Mouse (Mus musculus): Measurements from ENCODE around the gene Rtp1. TPM values are rescaled to one million over a fixed set of nuclear protein-coding genes. Genes with fewer than 3 reads are reported as not detected.

Rtp1 gene
- polyA plus RNA-seq, 1 experiment from 2014 or later, result not detected

GRCm38 (mm10) chr16:23423825-23424224 lies 5.1 kb upstream of the Rtp1 start:
- H3K27ac ChIP-seq, result no peak overlapping the region
- H3K27me3 ChIP-seq (ENCODE audit: low read depth, poor library complexity, severe bottlenecking), result no peaks in the 10 kb centered on the region
- no peak for DNase-seq (ENCODE audit: low spot score)
- no peaks in the 10 kb centered on the region for H3K4me1 ChIP-seq
- no peak overlapping the region for H3K4me3 ChIP-seq
- 77% methylated on average over 5 of the region's 5 CpGs for WGBS
- no peaks in the 10 kb centered on the region for H3K9me3 ChIP-seq (replicated peaks)
- H3K36me3 ChIP-seq, result no peaks in the 10 kb centered on the region

GRCm38 (mm10) chr16:23427701-23428100 lies 1.2 kb upstream of the Rtp1 start:
- Histone ChIP-seq H3K4me1 (no peaks in the 10 kb centered on the region), H3K36me3 (no peaks in the 10 kb centered on the region), H3K27ac (no peak overlapping the region), H3K27me3 (ENCODE audit: low read depth, poor library complexity, severe bottlenecking) (no peaks in the 10 kb centered on the region), H3K9me3 (replicated peaks) (no peaks in the 10 kb centered on the region), H3K4me3 (no peak overlapping the region)
- no peak for DNase-seq (ENCODE audit: low spot score)
- 53% methylated on average over 1 of the region's 1 CpGs for WGBS

- DNase-seq (ENCODE audit: low spot score), result no peak
- no peaks in the 10 kb centered on the region for H3K27me3 ChIP-seq (ENCODE audit: low read depth, poor library complexity, severe bottlenecking)
- no peak overlapping the region for H3K4me3 ChIP-seq
- 94% methylated on average over 8 of the region's 8 CpGs for WGBS
- no peaks in the 10 kb centered on the region for H3K4me1 ChIP-seq
- no peak overlapping the region for H3K27ac ChIP-seq
- no peaks in the 10 kb centered on the region for H3K36me3 ChIP-seq
- no peaks in the 10 kb centered on the region for H3K9me3 ChIP-seq (replicated peaks)
Measured at GRCm38 (mm10) chr16:23429991-23430390, 1.1 kb downstream of the Rtp1 start.

GRCm38 (mm10) chr16:23437404-23438166 lies 8.7 kb downstream of the Rtp1 start:
- no peak for DNase-seq (ENCODE audit: low spot score)
- Histone ChIP-seq H3K27me3 (ENCODE audit: low read depth, poor library complexity, severe bottlenecking) (no peaks in the 10 kb centered on the region), H3K9me3 (replicated peaks) (no peaks in the 10 kb centered on the region), H3K4me1 (no peaks in the 10 kb centered on the region), H3K27ac (no peak overlapping the region), H3K4me3 (no peak overlapping the region), H3K36me3 (no peaks in the 10 kb centered on the region)
- WGBS, result 69% methylated on average over 12 of the region's 12 CpGs

- H3K4me3 ChIP-seq, result no peak overlapping the region
- H3K4me1 ChIP-seq, result no peaks in the 10 kb centered on the region
- no peak overlapping the region for H3K27ac ChIP-seq
- no peaks in the 10 kb centered on the region for H3K27me3 ChIP-seq (ENCODE audit: low read depth, poor library complexity, severe bottlenecking)
- no peak for DNase-seq (ENCODE audit: low spot score)
- WGBS, result 95% methylated on average over 4 of the region's 4 CpGs
- no peaks in the 10 kb centered on the region for H3K36me3 ChIP-seq
- no peaks in the 10 kb centered on the region for H3K9me3 ChIP-seq (replicated peaks)
Measured at GRCm38 (mm10) chr16:23444231-23444630, 15.3 kb downstream of the Rtp1 start.

GRCm38 (mm10) chr16:23449946-23450345 lies 21.0 kb downstream of the Rtp1 start:
- Histone ChIP-seq H3K4me1 (peaks cover 4% of the 10 kb centered on the region; the same call in 1 of the 2 replicates), H3K27me3 (ENCODE audit: low read depth, poor library complexity, severe bottlenecking) (no peaks in the 10 kb centered on the region), H3K27ac (no peak overlapping the region), H3K9me3 (replicated peaks) (no peaks in the 10 kb centered on the region), H3K4me3 (no peak overlapping the region), H3K36me3 (no peaks in the 10 kb centered on the region)
- no peak for DNase-seq (ENCODE audit: low spot score)
- 95% methylated on average over 2 of the region's 2 CpGs for WGBS

- DNase-seq (ENCODE audit: low spot score), result no peak
- no peaks in the 10 kb centered on the region for H3K9me3 ChIP-seq (replicated peaks)
- H3K27ac ChIP-seq, result no peak overlapping the region
- no peaks in the 10 kb centered on the region for H3K36me3 ChIP-seq
- WGBS, result 91% methylated on average over 4 of the region's 4 CpGs
- no peaks in the 10 kb centered on the region for H3K27me3 ChIP-seq (ENCODE audit: low read depth, poor library complexity, severe bottlenecking)
- no peak overlapping the region for H3K4me3 ChIP-seq
- H3K4me1 ChIP-seq, result peaks cover 5% of the 10 kb centered on the region; the same call in 1 of the 2 replicates
Measured at GRCm38 (mm10) chr16:23450816-23451215, 21.9 kb downstream of the Rtp1 start.

- Histone ChIP-seq H3K27me3 (ENCODE audit: low read depth, poor library complexity, severe bottlenecking) (no peaks in the 10 kb centered on the region), H3K4me1 (peaks cover 10% of the 10 kb centered on the region; the same call in 1 of the 2 replicates), H3K9me3 (replicated peaks) (no peaks in the 10 kb centered on the region), H3K4me3 (no peak overlapping the region), H3K36me3 (no peaks in the 10 kb centered on the region), H3K27ac (no peak overlapping the region)
- peak; percentile 63 for DNase-seq (ENCODE audit: low spot score)
- WGBS, result 15% methylated on average over 3 of the region's 3 CpGs
Measured at GRCm38 (mm10) chr16:23452476-23452875, 23.5 kb downstream of the Rtp1 start.

- H3K9me3 ChIP-seq (replicated peaks), result no peaks in the 10 kb centered on the region
- H3K27me3 ChIP-seq (ENCODE audit: low read depth, poor library complexity, severe bottlenecking), result no peaks in the 10 kb centered on the region
- 83% methylated on average over 6 of the region's 6 CpGs for WGBS
- H3K4me3 ChIP-seq, result no peak overlapping the region
- H3K27ac ChIP-seq, result no peak overlapping the region
- no peak for DNase-seq (ENCODE audit: low spot score)
- peaks cover 13% of the 10 kb centered on the region; the same call in 1 of the 2 replicates for H3K4me1 ChIP-seq
- no peaks in the 10 kb centered on the region for H3K36me3 ChIP-seq
Measured at GRCm38 (mm10) chr16:23454376-23454775, 25.4 kb downstream of the Rtp1 start.

GRCm38 (mm10) chr16:23456534-23456933 lies 27.6 kb downstream of the Rtp1 start:
- H3K9me3 ChIP-seq (replicated peaks), result no peaks in the 10 kb centered on the region
- DNase-seq (ENCODE audit: low spot score), result no peak
- peaks cover 13% of the 10 kb centered on the region; the same call in 1 of the 2 replicates for H3K4me1 ChIP-seq
- H3K4me3 ChIP-seq, result no peak overlapping the region
- no peaks in the 10 kb centered on the region for H3K27me3 ChIP-seq (ENCODE audit: low read depth, poor library complexity, severe bottlenecking)
- WGBS, result 85% methylated on average over 3 of the region's 3 CpGs
- no peaks in the 10 kb centered on the region for H3K36me3 ChIP-seq
- H3K27ac ChIP-seq, result no peak overlapping the region

GRCm38 (mm10) chr16:23457338-23457737 lies 28.4 kb downstream of the Rtp1 start:
- no peaks in the 10 kb centered on the region for H3K27me3 ChIP-seq (ENCODE audit: low read depth, poor library complexity, severe bottlenecking)
- H3K4me1 ChIP-seq, result peaks cover 13% of the 10 kb centered on the region; the same call in 1 of the 2 replicates
- WGBS, result 91% methylated on average over 5 of the region's 5 CpGs
- no peak for DNase-seq (ENCODE audit: low spot score)
- H3K36me3 ChIP-seq, result no peaks in the 10 kb centered on the region
- no peak overlapping the region for H3K27ac ChIP-seq
- H3K9me3 ChIP-seq (replicated peaks), result no peaks in the 10 kb centered on the region
- H3K4me3 ChIP-seq, result no peak overlapping the region

GRCm38 (mm10) chr16:23458906-23459588 lies 30.1 kb downstream of the Rtp1 start:
- peaks cover 13% of the 10 kb centered on the region; the same call in 1 of the 2 replicates for H3K4me1 ChIP-seq
- H3K27ac ChIP-seq, result no peak overlapping the region
- no peaks in the 10 kb centered on the region for H3K9me3 ChIP-seq (replicated peaks)
- no peak for DNase-seq (ENCODE audit: low spot score)
- WGBS, result 62% methylated on average over 7 of the region's 7 CpGs
- H3K27me3 ChIP-seq (ENCODE audit: low read depth, poor library complexity, severe bottlenecking), result no peaks in the 10 kb centered on the region
- no peak overlapping the region for H3K4me3 ChIP-seq
- H3K36me3 ChIP-seq, result no peaks in the 10 kb centered on the region

GRCm38 (mm10) chr16:23463671-23464347 lies 34.9 kb downstream of the Rtp1 start:
- no peaks in the 10 kb centered on the region for H3K36me3 ChIP-seq
- WGBS, result 88% methylated on average over 4 of the region's 4 CpGs
- H3K27me3 ChIP-seq (ENCODE audit: low read depth, poor library complexity, severe bottlenecking), result no peaks in the 10 kb centered on the region
- H3K9me3 ChIP-seq (replicated peaks), result no peaks in the 10 kb centered on the region
- H3K4me3 ChIP-seq, result no peak overlapping the region
- H3K27ac ChIP-seq, result no peak overlapping the region
- H3K4me1 ChIP-seq, result peaks cover 2% of the 10 kb centered on the region; the same call in 1 of the 2 replicates
- no peak for DNase-seq (ENCODE audit: low spot score)

Measured in limb, embryonic 10.5 days (tissue).